Mouse (Mus musculus) adrenal gland, postnatal 0 days (tissue): ENCODE results near the gene Rpl36a-ps1. TPM values are rescaled to one million over a fixed set of nuclear protein-coding genes. Genes with fewer than 3 reads are reported as not detected.

Source experiments
- polyA plus RNA-seq: library from polyadenylated mRNA; unstranded; fragments of >200 nt; fragmentation: Nextera tagmentation; extraction: Ambion mirVana; gene quantifications from 2 replicates; pipeline ENCODE4 v1.2.1, GENCODE M21; 2015

Rpl36a-ps1 gene
- 5.6 and 7.7 TPM in 2 replicates for polyA plus RNA-seq

GRCm38 (mm10) chr14:98994218-98994617 is at the start of gene Rpl36a-ps1:
Gene Rpl36a-ps1 (minus strand): TSS chr14:98994318.

Other genes starting within 250 kb of the Rpl36a-ps1 start
- gene Mzt1, start 51.8 kb upstream of the Rpl36a-ps1 start, polyA plus RNA-seq, result 65.5 and 73.3 TPM in 2 replicates
- 13.2 and 22.1 TPM in 2 replicates for gene Bora, start 51.9 kb upstream of the Rpl36a-ps1 start, polyA plus RNA-seq
- gene Pibf1, start 105.1 kb upstream of the Rpl36a-ps1 start, polyA plus RNA-seq, result 18.2 and 19.9 TPM in 2 replicates
- gene Dis3, start 105.5 kb upstream of the Rpl36a-ps1 start, polyA plus RNA-seq, result 12.5 and 13.9 TPM in 2 replicates